Mouse (Mus musculus) activated CD4-positive, CD25-positive, alpha-beta regulatory T cell, adult 4 months (primary cell): Measurements from ENCODE around the gene Eps15. TPM values are rescaled to one million over a fixed set of nuclear protein-coding genes. Genes with fewer than 3 reads are reported as not detected.

Experiments
- ATAC-seq: one replicate; pipeline ENCODE4 v1.8.0; 2017
- polyA plus RNA-seq, 2 experiments: library from polyadenylated mRNA; unstranded; fragments of 100-300 nt; shearing (Covaris generic); gene quantifications; one replicate each; pipeline ENCODE4 v1.2.1; 2017

The Eps15 gene
- polyA plus RNA-seq, 2 experiments from 2014 or later = 66.5 to 83.3 TPM

DNA sequence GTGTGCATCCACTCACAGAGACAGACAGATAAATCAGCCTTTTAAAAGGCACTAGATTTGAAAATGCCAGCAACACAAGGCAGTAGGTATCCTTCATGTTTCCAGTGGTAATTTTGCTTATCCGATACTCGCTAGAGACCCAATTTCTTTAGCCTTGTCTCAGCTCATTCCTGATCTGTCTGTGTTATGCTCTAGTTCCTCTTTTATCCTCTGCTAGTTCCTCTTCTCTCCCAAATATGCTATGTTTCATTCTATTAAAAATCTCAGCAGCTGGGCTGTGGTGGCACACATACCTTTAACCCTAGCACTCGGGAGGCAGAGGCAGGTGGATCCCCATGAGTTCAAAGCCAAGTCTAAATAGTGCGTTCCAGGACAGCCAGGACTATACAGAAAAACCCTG is 8.3 kb upstream of the Eps15 start:
- ATAC-seq = no peak

DNA sequence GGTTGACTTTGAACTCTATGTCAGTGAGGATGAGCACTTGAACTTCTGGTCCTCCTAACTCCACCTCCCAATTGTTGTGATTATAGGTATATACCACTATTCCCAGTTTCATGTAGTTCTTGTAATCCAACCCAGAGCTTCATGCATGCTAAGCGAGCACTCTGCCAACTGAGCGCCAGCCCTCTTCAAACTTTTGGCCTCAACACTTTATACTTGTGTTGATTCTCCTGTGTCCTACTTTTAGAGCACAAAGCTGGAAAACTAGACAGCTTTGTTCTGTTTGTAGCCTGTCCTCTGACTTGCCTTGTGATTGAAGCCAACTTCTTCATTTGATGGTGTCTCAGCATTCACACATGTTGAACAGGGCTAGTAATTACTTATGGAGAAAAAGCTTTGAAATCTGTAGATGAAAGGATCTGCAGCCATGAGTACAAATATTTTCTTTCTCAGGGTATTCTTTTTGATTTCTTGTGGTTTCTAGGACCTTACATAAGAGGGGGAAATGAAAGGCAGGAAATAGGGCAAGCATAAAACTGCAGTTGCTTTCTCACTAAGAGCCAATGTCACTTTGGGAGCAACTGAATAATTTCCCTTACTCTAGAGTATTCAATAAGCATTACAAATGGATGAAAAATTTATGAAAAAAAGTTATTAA is 6.4 kb upstream of the Eps15 start:
- peak; percentile 54 for ATAC-seq

- peak; percentile 24 for ATAC-seq
Observed at GRCm38 (mm10) chr4:109280459-109281160, 542 bp downstream of the Eps15 start.

DNA sequence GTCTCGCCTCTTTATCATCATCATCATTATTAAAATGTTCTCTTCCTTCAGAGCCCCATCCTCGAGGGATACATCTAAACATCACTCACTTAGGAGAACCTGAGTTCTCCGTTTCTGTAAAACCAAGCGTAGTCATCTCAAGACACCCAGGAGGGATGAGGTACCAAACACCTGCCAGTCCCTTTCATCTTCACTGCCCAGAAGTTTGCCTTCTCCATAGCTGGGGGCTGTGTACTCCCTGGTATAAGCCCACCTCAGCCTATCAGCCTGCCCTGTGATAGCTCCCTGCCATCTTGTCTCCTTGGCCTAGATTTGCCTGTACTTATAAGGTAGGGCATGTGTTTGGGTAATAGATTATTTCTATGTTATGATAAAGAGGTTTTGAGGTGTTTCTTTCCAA is 1.1 kb downstream of the Eps15 start:
- ATAC-seq = peak; percentile 13

GRCm38 (mm10) chr4:109281946-109282345 is 1.9 kb downstream of the Eps15 start:
- ATAC-seq = no peak

DNA sequence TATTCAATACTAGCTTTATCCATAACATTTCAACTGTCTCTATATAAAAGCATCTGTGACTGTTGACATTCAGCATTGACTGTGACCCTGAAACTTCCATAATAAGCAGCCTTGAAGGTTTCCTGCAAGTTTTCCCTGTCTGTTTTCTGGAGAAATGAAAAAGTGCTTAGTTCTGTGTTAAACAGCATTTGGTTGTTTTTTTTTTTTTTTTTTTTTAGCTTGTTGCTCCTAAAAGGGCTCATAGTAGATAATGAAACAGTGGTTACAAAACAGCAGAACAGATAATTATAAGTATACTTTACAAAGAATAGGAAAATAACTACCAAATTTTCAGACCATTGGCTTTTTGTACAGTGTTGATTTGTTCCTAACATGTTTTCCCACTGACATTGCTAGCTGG is 14.6 kb downstream of the Eps15 start:
- no peak for ATAC-seq

DNA sequence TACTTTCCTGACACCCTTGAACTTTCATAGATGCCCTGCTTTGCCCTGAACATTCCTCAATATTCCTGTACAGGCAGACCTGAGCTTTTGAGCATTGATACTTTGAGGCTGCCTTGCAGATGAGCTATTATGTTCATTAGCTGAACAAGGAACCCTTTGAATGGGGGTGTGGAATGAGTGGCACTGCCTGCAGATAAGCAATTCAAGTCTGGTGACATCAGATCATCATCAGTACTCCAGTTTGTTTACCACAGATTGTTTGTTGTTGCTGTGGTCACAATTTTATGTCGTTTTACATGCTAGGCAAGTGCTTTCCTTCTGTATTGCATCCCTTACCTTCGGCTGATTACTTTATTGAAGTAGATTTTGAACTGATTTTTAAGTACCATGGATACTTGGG is 16.4 kb downstream of the Eps15 start:
- no peak for ATAC-seq

DNA sequence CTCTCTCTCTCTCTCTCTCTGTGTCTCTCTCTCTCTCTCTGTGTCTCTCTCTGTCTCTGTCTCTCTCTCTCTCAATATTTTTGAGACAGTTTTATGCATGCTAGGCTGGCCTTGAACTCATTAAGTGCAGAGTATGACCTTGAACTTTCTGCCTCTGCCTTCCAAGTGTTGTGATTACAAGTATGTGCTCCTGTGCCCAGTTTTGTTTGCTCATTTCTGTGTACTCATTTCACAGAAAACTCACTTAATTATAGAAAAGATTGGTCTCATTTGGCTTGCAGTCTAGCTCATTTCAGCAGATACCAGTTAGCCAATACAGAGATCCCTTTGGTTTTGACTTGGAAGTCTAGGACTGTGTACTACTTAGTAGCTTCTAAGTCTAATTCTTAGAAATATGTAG is 19.1 kb downstream of the Eps15 start:
- no peak for ATAC-seq

DNA sequence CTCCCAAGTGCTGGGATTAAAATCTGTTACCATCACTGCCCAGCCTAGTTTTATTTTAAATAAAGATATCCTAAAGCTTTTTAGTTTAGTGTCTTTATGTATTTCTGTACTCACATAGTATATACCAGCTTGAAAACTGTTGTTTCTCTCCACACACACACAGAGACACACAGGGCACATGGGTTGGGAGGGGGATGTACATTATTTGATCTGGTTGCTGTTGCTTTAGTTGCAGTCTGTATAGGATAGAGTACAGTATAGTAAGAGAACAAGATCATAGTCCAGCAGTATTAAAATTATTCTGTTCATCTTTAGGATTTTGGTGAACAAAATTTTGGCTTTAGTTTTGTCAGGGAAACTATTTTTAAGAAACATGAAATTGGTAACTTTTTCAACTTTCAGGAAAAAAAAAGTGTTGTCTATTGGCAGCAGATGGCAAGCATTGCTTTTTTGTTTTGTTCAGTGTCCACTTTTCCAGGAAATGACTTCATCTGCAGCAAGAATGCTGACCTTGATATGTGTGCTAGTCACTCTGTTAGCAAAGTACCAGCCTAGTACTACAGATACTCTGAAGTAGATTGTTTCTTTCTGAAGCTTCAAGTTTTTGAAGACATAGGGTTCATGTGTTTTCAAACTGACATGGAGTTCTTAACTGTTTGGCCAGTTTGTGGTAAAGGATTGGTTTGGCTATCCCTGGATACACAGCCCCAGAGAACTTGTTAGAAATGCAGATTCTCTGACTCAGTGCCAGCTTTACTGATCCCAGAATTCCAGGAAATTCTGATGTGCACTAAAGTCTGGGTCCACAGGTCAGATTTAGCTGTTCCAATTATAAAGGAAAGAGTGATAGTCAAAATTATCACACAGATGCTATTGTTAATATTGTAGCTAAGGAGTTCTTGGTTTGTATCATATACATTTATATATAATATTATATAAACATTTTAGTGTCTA is 37.1 kb downstream of the Eps15 start:
- ATAC-seq = no peak

DNA sequence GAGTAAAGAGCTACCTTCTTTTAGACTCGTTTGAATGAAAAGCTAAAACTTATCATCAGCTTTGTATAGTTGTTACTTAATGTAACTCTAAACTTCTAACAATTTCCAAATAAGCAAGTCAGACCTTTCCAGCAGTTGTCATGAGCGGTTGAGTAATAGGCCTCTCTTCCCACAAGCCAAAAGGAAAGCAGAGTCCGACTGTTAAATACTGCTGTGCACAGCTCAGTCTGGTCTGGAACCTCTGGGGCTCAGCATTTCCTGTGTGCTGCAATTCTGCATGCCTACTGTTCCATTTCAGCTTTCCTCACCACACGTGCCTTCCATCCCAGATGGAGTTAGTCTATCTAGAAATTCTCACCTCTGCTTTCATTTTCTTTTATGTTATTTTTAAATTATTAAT is 56.7 kb downstream of the Eps15 start:
- no peak for ATAC-seq

GRCm38 (mm10) chr4:109341222-109341621 is 61.2 kb downstream of the Eps15 start:
- ATAC-seq = no peak

- ATAC-seq = no peak
Observed at GRCm38 (mm10) chr4:109342783-109343485, 62.9 kb downstream of the Eps15 start.

DNA sequence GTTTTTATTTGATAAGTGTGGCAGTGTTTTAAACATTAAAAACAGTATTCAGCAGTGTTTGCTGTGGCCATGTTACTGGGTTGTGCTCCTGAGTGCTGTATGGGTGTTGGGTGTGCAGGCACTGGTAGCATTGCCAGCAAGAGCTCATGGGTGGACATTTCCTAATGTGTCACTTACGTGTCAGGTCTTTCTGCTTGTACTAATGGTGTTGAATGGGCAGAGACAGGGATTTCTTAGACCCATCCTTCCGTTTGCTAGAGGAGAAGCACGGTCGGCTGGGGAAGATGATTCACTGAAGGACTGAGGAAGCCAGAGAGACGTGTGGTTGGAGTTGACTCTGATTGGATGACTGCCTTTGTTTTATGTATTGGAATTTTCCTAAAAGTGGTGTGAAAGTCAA is 63.8 kb downstream of the Eps15 start:
- ATAC-seq = no peak

DNA sequence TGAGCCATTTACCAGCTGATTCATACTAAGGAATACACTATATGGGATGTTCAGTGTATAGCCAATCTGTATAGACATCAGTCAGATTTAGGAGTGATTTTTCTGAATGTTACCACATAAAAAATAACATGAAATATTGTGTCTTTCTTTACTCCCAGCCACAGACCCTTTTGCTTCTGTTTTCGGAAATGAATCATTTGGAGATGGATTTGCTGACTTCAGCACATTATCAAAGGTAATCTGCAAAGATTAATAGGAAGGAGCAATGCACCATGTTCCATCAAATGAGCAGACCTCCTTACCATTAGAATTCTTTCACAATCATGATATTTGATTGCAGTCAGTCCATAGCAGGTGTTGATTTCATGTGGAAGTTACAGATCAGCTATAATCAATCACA is 98.0 kb downstream of the Eps15 start:
- ATAC-seq = no peak

- no peak for ATAC-seq
Observed at GRCm38 (mm10) chr4:109382457-109382856, 102.4 kb downstream of the Eps15 start.

- no peak for ATAC-seq
Observed at GRCm38 (mm10) chr4:109385599-109385998, 105.5 kb downstream of the Eps15 start.

DNA sequence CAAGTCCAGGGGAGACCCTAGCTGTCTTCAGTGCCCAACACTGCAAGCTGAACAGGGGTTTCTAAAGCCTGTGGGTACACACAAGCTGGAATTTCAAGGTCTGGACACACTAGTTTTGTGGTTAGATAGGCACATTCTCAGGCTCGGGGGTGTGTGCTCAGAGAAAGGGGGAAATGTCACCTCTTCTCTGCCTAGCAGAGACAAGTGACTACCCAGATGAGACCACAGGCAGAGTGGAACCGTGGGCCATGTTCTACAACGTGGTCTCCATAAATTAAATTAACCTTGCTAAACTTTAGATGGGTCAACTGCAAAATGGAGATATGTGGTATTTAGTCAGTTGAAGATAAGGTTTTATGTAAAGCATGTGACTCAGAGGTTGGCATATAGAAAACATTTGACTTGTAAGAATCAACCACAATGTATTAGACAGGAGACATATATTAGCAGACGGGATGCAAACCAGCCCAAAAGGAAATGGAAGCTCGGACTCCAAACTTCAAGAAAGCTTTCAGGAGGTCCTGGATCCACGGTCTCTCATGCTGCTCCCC is 113.2 kb downstream of the Eps15 start:
- no peak for ATAC-seq

DNA sequence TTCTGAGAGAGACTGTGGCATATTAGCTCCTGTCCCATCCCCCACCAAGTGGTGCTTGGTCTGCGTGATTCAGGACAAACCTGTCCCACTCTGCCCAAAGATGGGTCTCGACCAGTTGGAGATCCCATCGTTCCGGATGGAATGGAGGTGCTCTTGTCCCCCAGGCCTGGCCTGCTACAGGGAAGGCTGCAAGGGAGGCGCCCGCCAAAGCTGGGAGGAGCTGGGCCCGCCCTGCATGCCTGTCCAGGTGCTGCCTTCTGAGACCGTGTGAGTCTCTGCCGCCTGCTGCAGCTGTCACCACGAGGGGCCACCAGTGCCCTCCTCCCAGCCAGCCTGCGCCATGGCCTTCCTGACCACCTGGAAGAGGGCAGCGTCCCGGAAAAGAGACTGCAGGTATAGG is 113.8 kb downstream of the Eps15 start:
- no peak for ATAC-seq

DNA sequence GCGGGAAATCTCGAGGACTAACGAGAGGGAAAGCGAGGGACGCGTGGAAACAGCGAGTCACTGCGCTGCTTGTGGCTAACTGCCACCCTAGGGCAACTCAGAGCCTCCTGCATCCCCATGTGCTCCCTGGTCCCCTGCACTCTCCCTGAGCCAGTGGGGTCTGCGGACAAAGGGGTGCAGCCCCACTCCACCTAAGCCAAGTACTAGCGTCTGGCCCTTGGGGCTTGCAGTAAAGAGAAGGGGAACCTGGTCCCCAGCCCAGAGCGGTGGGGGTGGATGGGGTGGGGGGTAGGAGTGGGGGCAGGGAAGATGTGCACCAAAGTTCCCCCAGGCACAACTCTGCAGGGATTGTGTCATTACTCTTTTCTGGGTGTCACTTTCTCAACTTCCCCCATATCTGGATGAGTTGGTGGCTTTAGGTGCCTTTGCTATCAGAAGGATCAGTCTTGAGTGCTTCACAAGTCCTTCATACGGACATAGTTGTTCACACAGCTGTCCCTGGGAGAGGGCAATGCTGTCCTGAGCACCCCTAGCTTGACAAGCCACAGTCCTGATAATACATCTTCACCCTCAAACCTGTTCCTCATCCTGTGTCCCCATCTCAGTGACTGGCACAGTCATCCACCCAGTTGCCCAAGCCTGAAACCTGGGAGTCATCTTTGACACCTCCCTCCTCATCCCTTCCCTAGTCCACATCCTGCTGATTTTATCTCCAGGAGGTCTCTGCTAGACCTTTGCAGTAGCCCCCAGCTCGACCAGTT is 114.4 kb downstream of the Eps15 start:
- no peak for ATAC-seq

DNA sequence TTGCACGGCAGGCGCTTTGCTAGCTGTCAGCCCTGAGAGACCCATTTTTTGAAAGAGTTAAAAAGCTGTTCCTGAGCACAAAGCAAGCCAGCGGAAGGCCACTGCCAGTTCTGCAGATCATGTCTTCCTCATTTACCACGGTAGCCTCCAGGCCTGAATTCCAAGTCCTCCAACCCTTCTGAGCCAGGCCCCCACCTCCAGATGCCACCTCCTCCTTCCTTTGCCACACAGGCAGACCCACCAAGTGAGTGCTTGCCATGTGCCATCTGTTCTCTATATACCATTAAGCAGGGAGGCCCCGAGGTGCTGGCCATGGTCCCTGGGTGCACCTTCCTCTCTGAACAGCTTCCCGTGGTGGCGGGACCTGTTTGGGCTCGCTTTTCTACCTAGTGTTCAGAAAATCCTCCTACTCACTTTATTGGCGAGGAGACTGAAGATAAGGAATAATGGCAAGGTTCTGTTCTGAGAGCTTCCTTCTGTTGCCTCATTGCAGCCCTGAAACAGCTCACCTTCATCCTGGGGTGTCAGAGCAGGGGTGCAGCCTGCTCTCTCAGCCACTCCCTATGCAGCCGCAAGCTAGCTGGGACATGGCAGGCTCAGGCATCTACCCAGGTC is 120.4 kb downstream of the Eps15 start:
- no peak for ATAC-seq

DNA sequence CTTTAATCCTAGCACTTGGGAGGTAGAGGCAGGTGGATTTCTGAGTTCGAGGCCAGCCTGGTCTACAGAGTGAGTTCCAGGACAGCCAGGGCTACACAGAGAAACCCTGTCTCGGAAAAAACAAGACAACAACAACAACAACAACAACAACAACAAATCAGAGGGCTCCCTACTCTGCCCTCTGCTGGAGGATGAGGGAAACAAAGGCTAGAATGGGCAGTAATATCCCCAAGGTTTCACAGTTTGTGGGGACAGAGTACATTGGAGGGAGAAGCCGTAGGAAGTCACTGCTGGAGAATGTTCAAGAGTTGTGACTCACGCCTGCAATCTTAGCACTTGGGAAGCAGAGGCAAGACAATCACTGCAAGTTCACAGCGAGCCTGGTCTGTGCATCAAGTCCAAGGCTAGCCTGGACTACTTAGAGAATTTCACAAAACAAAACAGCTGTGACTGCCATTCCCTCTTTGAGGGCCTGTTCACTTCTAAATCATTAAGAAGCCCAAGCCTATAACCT is 121.2 kb downstream of the Eps15 start:
- no peak for ATAC-seq
